Mouse (Mus musculus): ENCODE results near the gene Kdf1. TPM values are rescaled to one million over a fixed set of nuclear protein-coding genes. Genes with fewer than 3 reads are reported as not detected.
A peak's percentile ranks its signal among the peaks of the same experiment; 100 is the strongest.

Gene Kdf1
- polyA plus RNA-seq, 1 experiment from 2014 or later: 21.4 TPM

- 82% methylated on average over 3 of the region's 3 CpGs for WGBS
- no peak overlapping the region for H3K4me3 ChIP-seq (ENCODE audit: low read length)
- no peak overlapping the region for H3K4me2 ChIP-seq (replicated peaks; ENCODE audit: low read depth, low read length)
- H3K4me1 ChIP-seq (ENCODE audit: control insufficient read depth, insufficient read depth, low read length): peaks cover 8% of the 10 kb centered on the region
- no peaks in the 10 kb centered on the region for H3K36me3 ChIP-seq (ENCODE audit: control insufficient read depth, insufficient read depth, low read length)
- no peaks in the 10 kb centered on the region for H3K9me3 ChIP-seq (ENCODE audit: control insufficient read depth, low read length)
- no peak overlapping the region for H3K9ac ChIP-seq (ENCODE audit: low read depth, low read length)
- no peak overlapping the region for H3K27ac ChIP-seq (ENCODE audit: low read depth, low read length)
- peaks cover 28% of the 10 kb centered on the region for H3K27me3 ChIP-seq (ENCODE audit: control insufficient read depth, insufficient read depth, low read length)
- no peak for ATAC-seq (ENCODE audit: low FRiP score, low TSS enrichment)
Measured at GRCm38 (mm10) chr4:133482479-133482878, 36.3 kb upstream of the Kdf1 start.

- ATAC-seq (ENCODE audit: low FRiP score, low TSS enrichment): no peak
- peak overlapping the region; percentile 16 for H3K4me3 ChIP-seq (ENCODE audit: low read length)
Measured at GRCm38 (mm10) chr4:133484266-133485025, 34.3 kb upstream of the Kdf1 start.

GRCm38 (mm10) chr4:133485691-133486425 is 32.9 kb upstream of the Kdf1 start:
- Histone ChIP-seq H3K36me3 (ENCODE audit: control insufficient read depth, insufficient read depth, low read length) (no peaks in the 10 kb centered on the region), H3K9me3 (ENCODE audit: control insufficient read depth, low read length) (no peaks in the 10 kb centered on the region)
- no peak for ATAC-seq (ENCODE audit: low FRiP score, low TSS enrichment)

More at GRCm38 (mm10) chr4:133484266-133485025, 34.3 kb upstream of the Kdf1 start:
- Histone ChIP-seq H3K36me3 (ENCODE audit: control insufficient read depth, insufficient read depth, low read length) (no peaks in the 10 kb centered on the region), H3K27me3 (ENCODE audit: control insufficient read depth, insufficient read depth, low read length) (peaks cover 19% of the 10 kb centered on the region), H3K4me1 (ENCODE audit: control insufficient read depth, insufficient read depth, low read length) (peaks cover 13% of the 10 kb centered on the region), H3K9ac (ENCODE audit: low read depth, low read length) (peak overlapping the region; percentile 45), H3K4me2 (replicated peaks; ENCODE audit: low read depth, low read length) (peak overlapping the region; percentile 38), H3K27ac (ENCODE audit: low read depth, low read length) (peak overlapping the region; percentile 32; the same call in 1 of the 2 replicates), H3K9me3 (ENCODE audit: control insufficient read depth, low read length) (no peaks in the 10 kb centered on the region)
- WGBS: 11% methylated on average over 22 of the region's 22 CpGs

GRCm38 (mm10) chr4:133486673-133487357 is 31.9 kb upstream of the Kdf1 start:
- no peak overlapping the region for H3K27ac ChIP-seq (ENCODE audit: low read depth, low read length)
- H3K4me2 ChIP-seq (replicated peaks; ENCODE audit: low read depth, low read length): no peak overlapping the region
- H3K27me3 ChIP-seq (ENCODE audit: control insufficient read depth, insufficient read depth, low read length): peaks cover 4% of the 10 kb centered on the region; the same call in 1 of the 2 replicates
- no peak for ATAC-seq (ENCODE audit: low FRiP score, low TSS enrichment)
- WGBS: 92% methylated on average over 26 of the region's 26 CpGs
- H3K9me3 ChIP-seq (ENCODE audit: control insufficient read depth, low read length): no peaks in the 10 kb centered on the region
- H3K9ac ChIP-seq (ENCODE audit: low read depth, low read length): no peak overlapping the region
- H3K36me3 ChIP-seq (ENCODE audit: control insufficient read depth, insufficient read depth, low read length): no peaks in the 10 kb centered on the region
- no peak overlapping the region for H3K4me3 ChIP-seq (ENCODE audit: low read length)
- peaks cover 18% of the 10 kb centered on the region for H3K4me1 ChIP-seq (ENCODE audit: control insufficient read depth, insufficient read depth, low read length)

More at GRCm38 (mm10) chr4:133485691-133486425, 32.9 kb upstream of the Kdf1 start:
- Histone ChIP-seq H3K9ac (ENCODE audit: low read depth, low read length) (no peak overlapping the region), H3K4me2 (replicated peaks; ENCODE audit: low read depth, low read length) (no peak overlapping the region), H3K4me1 (ENCODE audit: control insufficient read depth, insufficient read depth, low read length) (peaks cover 17% of the 10 kb centered on the region), H3K4me3 (ENCODE audit: low read length) (no peak overlapping the region), H3K27ac (ENCODE audit: low read depth, low read length) (no peak overlapping the region), H3K27me3 (ENCODE audit: control insufficient read depth, insufficient read depth, low read length) (peaks cover 11% of the 10 kb centered on the region)
- WGBS: 90% methylated on average over 28 of the region's 28 CpGs

GRCm38 (mm10) chr4:133488619-133489392 is 30.0 kb upstream of the Kdf1 start:
- H3K36me3 ChIP-seq (ENCODE audit: control insufficient read depth, insufficient read depth, low read length): no peaks in the 10 kb centered on the region
- no peak overlapping the region for H3K27ac ChIP-seq (ENCODE audit: low read depth, low read length)
- ATAC-seq (ENCODE audit: low FRiP score, low TSS enrichment): no peak
- no peak overlapping the region for H3K4me2 ChIP-seq (replicated peaks; ENCODE audit: low read depth, low read length)
- WGBS: 63% methylated on average over 20 of the region's 20 CpGs
- no peaks in the 10 kb centered on the region for H3K9me3 ChIP-seq (ENCODE audit: control insufficient read depth, low read length)
- H3K27me3 ChIP-seq (ENCODE audit: control insufficient read depth, insufficient read depth, low read length): 0 out of 2 replicates have a peak, but pooled peaks cover 4% of the 10 kb centered on the region
- H3K4me1 ChIP-seq (ENCODE audit: control insufficient read depth, insufficient read depth, low read length): peaks cover 22% of the 10 kb centered on the region
- H3K4me3 ChIP-seq (ENCODE audit: low read length): no peak overlapping the region
- no peak overlapping the region for H3K9ac ChIP-seq (ENCODE audit: low read depth, low read length)

GRCm38 (mm10) chr4:133489489-133490245 is 29.1 kb upstream of the Kdf1 start:
- Histone ChIP-seq H3K4me3 (ENCODE audit: low read length) (no peak overlapping the region), H3K9me3 (ENCODE audit: control insufficient read depth, low read length) (no peaks in the 10 kb centered on the region), H3K27ac (ENCODE audit: low read depth, low read length) (peak overlapping the region; percentile 67; the same call in 1 of the 2 replicates), H3K4me2 (replicated peaks; ENCODE audit: low read depth, low read length) (no peak overlapping the region), H3K4me1 (ENCODE audit: control insufficient read depth, insufficient read depth, low read length) (peaks cover 14% of the 10 kb centered on the region), H3K27me3 (ENCODE audit: control insufficient read depth, insufficient read depth, low read length) (no peaks in the 10 kb centered on the region), H3K9ac (ENCODE audit: low read depth, low read length) (no peak overlapping the region), H3K36me3 (ENCODE audit: control insufficient read depth, insufficient read depth, low read length) (no peaks in the 10 kb centered on the region)
- ATAC-seq (ENCODE audit: low FRiP score, low TSS enrichment): no peak
- WGBS: 49% methylated on average over 4 of the region's 4 CpGs

GRCm38 (mm10) chr4:133491800-133492199 is 27.0 kb upstream of the Kdf1 start:
- no peak for ATAC-seq (ENCODE audit: low FRiP score, low TSS enrichment)
- WGBS: 34% methylated on average over 10 of the region's 10 CpGs
- no peaks in the 10 kb centered on the region for H3K36me3 ChIP-seq (ENCODE audit: control insufficient read depth, insufficient read depth, low read length)

GRCm38 (mm10) chr4:133493895-133494294 is 24.9 kb upstream of the Kdf1 start:
- H3K27ac ChIP-seq (ENCODE audit: low read depth, low read length): no peak overlapping the region
- WGBS: 19% methylated on average over 10 of the region's 12 CpGs
- no peaks in the 10 kb centered on the region for H3K36me3 ChIP-seq (ENCODE audit: control insufficient read depth, insufficient read depth, low read length)
- H3K27me3 ChIP-seq (ENCODE audit: control insufficient read depth, insufficient read depth, low read length): peaks cover 37% of the 10 kb centered on the region
- H3K9me3 ChIP-seq (ENCODE audit: control insufficient read depth, low read length): no peaks in the 10 kb centered on the region
- no peak for ATAC-seq (ENCODE audit: low FRiP score, low TSS enrichment)
- H3K4me3 ChIP-seq (ENCODE audit: low read length): peak overlapping the region; percentile 29
- peak overlapping the region; percentile 54 for H3K4me2 ChIP-seq (replicated peaks; ENCODE audit: low read depth, low read length)
- H3K4me1 ChIP-seq (ENCODE audit: control insufficient read depth, insufficient read depth, low read length): peaks cover 22% of the 10 kb centered on the region
- no peak overlapping the region for H3K9ac ChIP-seq (ENCODE audit: low read depth, low read length)

More at GRCm38 (mm10) chr4:133491800-133492199, 27.0 kb upstream of the Kdf1 start:
- H3K4me3 ChIP-seq (ENCODE audit: low read length): no peak overlapping the region
- no peak overlapping the region for H3K27ac ChIP-seq (ENCODE audit: low read depth, low read length)
- H3K27me3 ChIP-seq (ENCODE audit: control insufficient read depth, insufficient read depth, low read length): peaks cover 18% of the 10 kb centered on the region
- H3K9ac ChIP-seq (ENCODE audit: low read depth, low read length): no peak overlapping the region
- no peaks in the 10 kb centered on the region for H3K9me3 ChIP-seq (ENCODE audit: control insufficient read depth, low read length)
- no peak overlapping the region for H3K4me2 ChIP-seq (replicated peaks; ENCODE audit: low read depth, low read length)
- H3K4me1 ChIP-seq (ENCODE audit: control insufficient read depth, insufficient read depth, low read length): peaks cover 14% of the 10 kb centered on the region

All from kidney, embryonic 14.5 days (tissue).